Mouse (Mus musculus) left cerebral cortex, adult 2 months (tissue): ENCODE results near the gene Kcng4. TPM values are rescaled to one million over a fixed set of nuclear protein-coding genes. Genes with fewer than 3 reads are reported as not detected.

Source experiments
- DNase-seq, 2 experiments: peaks; one replicate each; pipeline ENCODE4 v3.0.0; 2021 to 2022; ENCODE audit warnings: low spot score in 2 of 2, mixed read lengths in 1 of 2; ENCODE audit errors: extremely low spot score in 1 of 2
- H3K27ac ChIP-seq: fragments of 200-600 bp; 2 replicates; pipeline ENCODE4 v1.8.1; 2022
- H3K4me3 ChIP-seq: fragments of 200-600 bp; 2 replicates; pipeline ENCODE4 v1.8.1; 2022
- CTCF ChIP-seq: fragments of 200-600 bp; IDR thresholded peaks from 2 replicates; pipeline ENCODE4 v1.8.1; 2022; ENCODE audit warnings: antibody characterized with exemption, mild to moderate bottlenecking, moderate library complexity
- intact Hi-C: fragments of 180-260 bp; cut with DNase I; formaldehyde crosslinking; loops from one replicate; pipeline ENCODE4 v1.15.1; 2025
- total RNA-seq, 2 experiments: library from RNA; stranded (reverse); gene quantifications; 2 replicates each; pipeline ENCODE4 v1.2.3; 2021

Gene Kcng4
- total RNA-seq, 2 experiments from 2014 or later: 3.4 TPM

DNA sequence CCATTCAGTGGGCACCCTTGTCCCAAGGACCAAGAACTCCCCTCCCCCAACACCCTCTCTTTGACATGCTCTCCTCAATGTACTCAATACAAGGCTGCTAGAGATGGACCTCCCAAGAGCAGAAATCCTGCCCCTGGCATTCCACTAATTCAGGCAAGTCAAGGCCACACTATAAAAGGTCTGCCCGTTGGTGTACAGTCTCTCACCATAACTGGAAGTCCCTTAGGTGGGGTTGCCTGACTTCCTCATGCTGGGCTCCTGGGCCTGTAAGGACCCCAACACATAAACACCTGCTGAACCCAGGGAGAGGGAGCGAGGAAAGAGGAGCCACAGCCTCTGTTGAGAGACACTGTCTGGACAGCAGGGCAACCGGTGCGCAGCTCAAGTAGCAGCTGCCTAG, 31.7 kb downstream of the Kcng4 start:
- intact Hi-C loops: loop anchor here (1.0 to 2.0 kb wide), 2 partner anchors 28 to 157 kb away; partner anchors contain the start of genes Dnaaf1, Hsdl1 and Necab2
- TF ChIP-seq CTCF: no peak

DNA sequence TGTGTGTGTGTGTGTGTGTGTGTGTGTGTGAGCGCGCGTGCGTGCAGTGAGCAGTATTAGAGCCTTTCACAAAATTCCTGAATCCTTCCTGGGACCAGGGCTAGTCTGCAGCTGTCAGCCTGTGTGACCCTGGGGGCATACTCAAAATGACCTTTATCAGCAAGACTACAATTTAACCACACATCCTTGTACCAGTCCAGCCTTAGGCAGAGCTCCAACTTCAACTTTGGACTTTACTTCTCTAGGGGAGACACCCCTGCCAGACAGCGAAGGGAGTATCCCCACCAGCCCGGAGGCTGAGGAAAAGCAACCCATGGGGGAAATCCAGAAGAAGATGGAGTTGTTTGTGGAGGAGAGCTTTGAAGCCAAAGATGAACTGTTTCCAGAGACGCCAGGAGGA, 44.0 kb downstream of the Kcng4 start:
- no peak for TF ChIP-seq CTCF
- DNase-seq: no peak
- Histone ChIP-seq H3K4me3 (no peak overlapping the region), H3K27ac (no peak overlapping the region)
- intact Hi-C loops: no loop called here

More for the DNA sequence above, 31.7 kb downstream of the Kcng4 start:
- DNase-seq: no peak
- Histone ChIP-seq H3K27ac (no peak overlapping the region), H3K4me3 (no peak overlapping the region; the same call in 1 of the 2 replicates)

DNA sequence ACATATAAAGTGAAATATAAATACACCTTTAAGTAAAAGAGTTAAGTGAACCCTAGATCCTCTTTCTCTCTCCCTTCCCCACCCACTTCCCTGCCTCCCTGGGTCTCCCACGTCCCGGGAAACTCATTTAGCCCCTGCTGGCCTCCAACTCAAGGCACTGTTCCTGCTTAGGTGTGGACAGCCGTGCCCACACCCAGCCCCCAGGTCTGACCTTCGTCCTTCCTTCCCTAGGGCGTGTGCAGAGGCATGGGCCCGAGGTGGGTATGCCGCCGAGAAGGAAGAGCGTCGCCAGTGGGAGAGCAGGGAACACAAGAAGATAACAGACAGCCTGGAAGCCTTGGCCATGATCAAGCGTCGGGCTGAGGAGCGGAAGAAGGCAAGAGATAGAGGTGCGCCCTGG, 45.1 kb downstream of the Kcng4 start:
- Histone ChIP-seq H3K27ac (no peak overlapping the region), H3K4me3 (no peak overlapping the region)
- DNase-seq: no peak
- TF ChIP-seq CTCF: no peak
- intact Hi-C loops: no loop called here

DNA sequence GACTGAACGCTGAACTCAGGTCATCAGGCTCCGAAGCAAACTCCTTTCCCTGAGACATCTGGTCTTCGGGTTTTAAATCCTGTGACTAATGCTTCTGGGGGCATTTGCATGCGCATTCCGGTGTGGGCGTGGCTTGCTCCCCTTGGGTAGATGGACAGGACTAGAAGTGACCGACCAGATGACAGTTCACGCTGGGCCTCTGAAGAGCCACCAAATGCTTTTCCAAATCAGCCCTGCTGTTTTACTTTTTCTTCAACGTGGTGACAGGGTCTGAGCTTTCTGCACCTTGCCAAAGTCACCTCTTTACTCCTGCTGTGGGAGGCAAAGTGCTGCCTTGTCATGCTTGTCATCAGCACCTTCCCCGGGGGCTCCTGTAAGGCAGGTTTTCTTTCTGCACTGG, 46.6 kb downstream of the Kcng4 start:
- Histone ChIP-seq H3K4me3 (no peak overlapping the region), H3K27ac (no peak overlapping the region)
- DNase-seq: no peak
- intact Hi-C loops: no loop called here
- no peak for TF ChIP-seq CTCF

DNA sequence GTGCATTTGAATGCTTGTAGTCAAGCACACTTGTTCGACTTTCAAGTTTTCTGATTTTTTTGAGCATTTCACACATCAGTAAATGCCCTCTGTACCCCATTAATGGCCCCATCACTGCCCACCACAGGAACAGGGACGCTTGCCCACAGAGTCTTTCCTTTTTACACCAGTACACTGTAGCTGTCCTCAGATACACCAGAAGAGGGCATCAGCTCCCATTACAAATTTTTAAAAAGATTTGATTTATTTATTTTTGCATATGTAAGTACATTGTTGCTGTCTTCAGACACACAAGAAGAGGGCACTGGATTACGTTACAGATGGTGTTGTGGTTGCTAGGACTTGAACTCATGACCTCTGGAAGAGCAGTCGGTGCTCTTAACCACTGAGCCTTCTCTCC, 47.2 kb downstream of the Kcng4 start:
- peak; percentile 38 for TF ChIP-seq CTCF
- Histone ChIP-seq H3K4me3 (no peak overlapping the region), H3K27ac (no peak overlapping the region)
- intact Hi-C loops: no loop called here
- DNase-seq: no peak

DNA sequence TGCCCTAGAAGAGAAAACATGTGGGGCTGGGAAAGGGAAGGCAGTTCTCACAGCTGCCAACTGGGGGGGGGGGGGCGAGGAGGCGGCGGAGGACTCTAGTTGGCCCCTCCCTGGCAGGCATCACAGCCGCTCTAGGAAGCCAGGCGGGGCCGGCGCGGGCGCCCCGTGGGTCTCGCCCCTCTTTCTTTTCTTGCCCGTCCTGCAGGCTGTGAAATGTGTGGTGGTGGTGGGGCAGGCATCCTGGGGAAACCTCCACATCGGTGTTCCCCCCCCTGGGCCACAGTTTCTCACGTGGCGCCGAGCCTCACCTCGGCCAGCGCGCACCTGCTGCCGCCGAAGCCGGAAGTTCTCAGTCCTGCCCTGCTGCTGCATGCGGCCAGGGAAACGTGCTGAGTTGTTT, 49.6 kb downstream of the Kcng4 start:
- Histone ChIP-seq H3K27ac (no peak overlapping the region), H3K4me3 (no peak overlapping the region)
- no peak for DNase-seq
- no peak for TF ChIP-seq CTCF
- intact Hi-C loops: no loop called here

DNA sequence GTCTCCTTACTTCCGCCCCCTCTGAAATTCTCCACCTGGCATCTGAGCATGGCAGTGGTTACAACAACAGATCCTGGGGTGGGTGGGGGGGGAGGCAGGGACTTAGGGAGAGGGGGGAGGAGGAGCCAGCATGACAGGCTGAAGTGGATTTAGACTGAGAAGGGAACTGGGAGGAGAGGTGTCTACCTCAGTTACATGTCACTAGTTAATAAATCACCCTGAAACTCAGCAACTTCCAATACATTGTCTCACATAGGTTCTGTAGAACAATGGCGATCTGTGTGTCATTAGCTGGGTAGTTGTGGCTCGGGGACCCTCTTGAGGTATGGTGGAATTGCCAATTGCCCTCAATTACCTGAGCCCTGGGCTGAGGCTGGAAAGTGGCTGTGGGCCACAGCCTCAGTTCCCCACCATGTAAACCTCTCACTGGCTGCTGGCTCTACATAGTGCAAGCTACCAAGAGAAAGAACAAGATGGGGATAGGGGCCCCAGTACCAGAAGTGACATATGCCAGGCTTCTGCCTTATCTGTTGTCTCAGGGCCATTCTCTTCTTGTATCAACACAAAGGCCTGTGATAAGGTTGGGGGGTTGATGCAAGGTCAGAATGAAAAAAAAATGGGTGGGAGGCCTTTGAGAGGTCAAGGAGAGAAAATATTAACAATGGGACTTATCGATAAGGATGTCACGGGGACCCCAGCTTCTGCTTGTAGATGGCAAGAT, 54.9 kb downstream of the Kcng4 start:
- no peak overlapping the region for H3K4me3 ChIP-seq
- no peak for DNase-seq
- no peak for TF ChIP-seq CTCF
- intact Hi-C loops: no loop called here
- H3K27ac ChIP-seq: no peak overlapping the region

DNA sequence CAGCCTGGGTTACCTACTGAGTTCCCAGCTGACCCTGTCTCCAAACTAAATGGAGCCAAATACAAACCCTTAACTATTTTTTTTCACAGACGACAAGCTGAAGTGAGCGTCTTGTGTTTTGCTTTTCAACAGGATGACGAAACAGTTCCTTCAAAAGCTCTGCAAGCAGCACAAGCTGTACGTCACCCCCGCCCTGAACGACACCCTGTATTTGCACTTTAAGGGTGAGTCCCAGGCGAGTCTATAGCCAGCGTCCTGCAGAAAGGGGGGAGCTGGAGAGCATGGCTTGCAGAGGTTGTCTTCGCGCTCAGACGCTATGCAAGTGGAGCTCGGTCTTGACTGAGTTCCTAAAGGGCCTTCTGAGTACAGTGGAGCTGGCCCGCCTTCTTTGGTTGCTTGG, 56.4 kb downstream of the Kcng4 start:
- H3K27ac ChIP-seq: no peak overlapping the region
- TF ChIP-seq CTCF: no peak
- no peak overlapping the region for H3K4me3 ChIP-seq
- intact Hi-C loops: no loop called here
- no peak for DNase-seq

DNA sequence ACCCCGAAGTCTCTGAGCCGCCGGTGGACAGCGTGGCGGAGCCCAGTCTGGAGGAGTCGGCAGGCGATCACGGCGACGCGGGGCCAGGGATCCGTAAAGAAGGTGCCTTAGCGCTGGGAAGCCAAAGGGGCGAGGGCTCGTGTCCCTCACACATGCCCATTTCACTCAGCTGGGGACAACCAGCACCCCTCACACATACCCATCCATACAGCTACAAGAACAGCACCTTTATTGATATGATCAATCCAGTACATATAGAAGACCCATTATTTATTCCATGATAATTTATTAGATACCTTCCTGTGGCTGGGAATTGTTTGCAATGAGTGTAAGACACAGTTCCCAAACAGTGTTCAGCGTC, 60.1 kb downstream of the Kcng4 start:
- no peak for TF ChIP-seq CTCF
- Histone ChIP-seq H3K4me3 (peak overlapping the region; percentile 93), H3K27ac (peak overlapping the region; percentile 50)
- intact Hi-C loops: loop anchor here (1.0 kb wide), 1 partner anchor 29 kb away; no protein-coding TSS in a partner anchor
- no peak for DNase-seq

DNA sequence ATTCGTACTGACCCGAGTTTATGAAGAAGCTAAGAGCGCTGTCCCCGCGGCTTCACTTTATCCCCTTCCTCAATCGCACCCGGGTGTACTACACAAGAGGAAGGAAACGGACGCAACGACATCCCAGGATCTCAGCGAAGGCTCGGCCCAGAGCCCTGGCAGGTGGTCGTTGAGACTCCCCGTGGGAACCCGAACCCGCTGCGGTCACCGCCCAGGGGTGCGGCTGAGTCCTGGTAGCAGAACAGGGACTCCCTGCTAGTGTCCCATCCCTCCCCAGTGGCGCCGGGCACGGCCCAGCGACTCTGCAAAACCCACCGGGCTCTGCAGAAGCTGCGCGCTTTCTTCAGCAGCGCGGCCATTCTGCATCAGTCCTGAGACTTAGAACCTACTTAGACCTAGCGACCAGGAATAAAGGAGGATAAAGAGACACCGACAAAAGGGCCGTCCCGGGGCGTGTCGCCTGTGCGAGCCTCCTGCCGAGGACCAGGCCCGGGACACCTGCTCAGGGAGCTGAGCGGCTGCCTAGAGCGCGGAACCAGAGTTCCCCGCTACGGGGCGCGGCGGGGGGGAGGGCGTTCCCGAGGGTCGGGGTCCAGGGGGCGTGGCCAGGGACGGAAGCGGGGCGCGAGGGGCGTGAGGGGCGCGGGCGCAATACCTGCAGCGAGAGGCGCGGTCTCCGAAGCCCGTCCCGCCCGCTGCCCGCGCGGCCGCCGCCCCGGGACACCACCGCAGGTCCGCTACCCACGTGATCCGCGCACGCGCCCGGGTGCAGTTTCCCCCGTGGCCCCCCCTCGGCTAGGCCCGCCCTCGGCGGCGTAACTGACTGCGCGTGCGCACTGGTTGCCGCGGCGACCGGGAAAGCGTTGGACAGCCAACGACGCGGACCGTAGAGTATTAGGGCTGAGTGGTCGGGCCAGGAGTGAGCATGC, 60.8 kb downstream of the Kcng4 start, which contains the start of the genes Hsdl1 and Dnaaf1:
Hsdl1 (minus strand) TSS at position 747 of the 929 bp plus-strand sequence.
Dnaaf1 (plus strand) TSS at position 799 of the 929 bp plus-strand sequence.
- peak within 1 kb of the TSS; percentile 93 for H3K4me3 ChIP-seq
- peak; percentile 97 to 98 for DNase-seq
- TF ChIP-seq CTCF: peak; percentile 22
- intact Hi-C loops: loop anchor here (1.0 kb wide), 2 partner anchors 15 to 30 kb away; no protein-coding TSS in a partner anchor
- H3K27ac ChIP-seq: peak within 1 kb of the TSS; percentile 50

Other genes starting within 250 kb of the Kcng4 start
- gene Mlycd, start 240.8 kb downstream of the Kcng4 start, total RNA-seq: 10 to 100 TPM; 26.1 to 28.7 TPM
- gene Osgin1, start 201.6 kb downstream of the Kcng4 start, total RNA-seq: under 1 TPM in 1 of 2 experiments, not detected in 1; 0.40 TPM
- 10 to 100 TPM; 63.3 to 80.9 TPM for gene Necab2, start 189.0 kb downstream of the Kcng4 start, total RNA-seq
- under 1 TPM; 0.30 to 0.48 TPM for gene Slc38a8, start 134.0 kb downstream of the Kcng4 start, total RNA-seq
- gene Mbtps1, start 76.9 kb downstream of the Kcng4 start, total RNA-seq: 10 to 100 TPM; 61.0 to 64.3 TPM
- gene Hsdl1, start 60.5 kb downstream of the Kcng4 start, total RNA-seq: 10 to 100 TPM; 42.3 to 43.1 TPM
- gene Dnaaf1, start 60.4 kb downstream of the Kcng4 start, total RNA-seq: under 1 TPM; 0.27 to 0.35 TPM
- 10 to 100 TPM; 10.7 to 12.1 TPM for gene Taf1c, start 30.5 kb downstream of the Kcng4 start, total RNA-seq
- under 1 TPM; 0.18 to 0.54 TPM for gene Adad2, start 22.9 kb downstream of the Kcng4 start, total RNA-seq
- gene Wfdc1, start 30.7 kb upstream of the Kcng4 start, total RNA-seq: 10 to 100 TPM in 1 of 2 experiments, 1 to 10 TPM in 1; 9.7 to 10.6 TPM
- gene Atp2c2, start 64.3 kb upstream of the Kcng4 start, total RNA-seq: 1 to 10 TPM; 1.8 to 2.3 TPM
- gene Tldc1, start 142.7 kb upstream of the Kcng4 start, total RNA-seq: 10 to 100 TPM; 13.6 to 13.7 TPM
- 10 to 100 TPM; 60.1 to 61.4 TPM for gene Cotl1, start 204.9 kb upstream of the Kcng4 start, total RNA-seq
- 1 to 10 TPM; 7.2 to 8.9 TPM for gene Klhl36, start 226.6 kb upstream of the Kcng4 start, total RNA-seq